Mouse (Mus musculus) neural tube, embryonic 15.5 days (tissue): ENCODE measurements around the gene Agt. TPM values are rescaled to one million over a fixed set of nuclear protein-coding genes. Genes with fewer than 3 reads are reported as not detected.

Experiments used
- ATAC-seq: fragments of 200-750 bp; cut with Nextera tagmentation; 2 replicates; pipeline ENCODE4 v1.8.0; 2017; ENCODE audit warnings: mild to moderate bottlenecking, moderate TSS enrichment, moderate library complexity; ENCODE audit not compliant: low FRiP score
- H3K27ac ChIP-seq: fragments of 300-500 bp; sonication (generic); replicated peaks from 2 replicates; pipeline ENCODE4 v1.5.1; 2015; ENCODE audit warnings: mild to moderate bottlenecking, inconsistent platforms
- H3K27me3 ChIP-seq: fragments of 300-500 bp; sonication (generic); replicated peaks from 2 replicates; pipeline ENCODE4 v1.6.1; 2015; ENCODE audit warnings: inconsistent platforms
- H3K36me3 ChIP-seq: fragments of 300-500 bp; sonication (generic); 2 replicates; pipeline ENCODE4 v1.6.1; 2015; ENCODE audit warnings: inconsistent platforms
- H3K4me1 ChIP-seq: fragments of 300-500 bp; sonication (generic); 2 replicates; pipeline ENCODE4 v1.6.1; 2015; ENCODE audit warnings: inconsistent platforms
- H3K4me2 ChIP-seq: fragments of 300-500 bp; sonication (generic); 2 replicates; pipeline ENCODE4 v1.6.1; 2015; ENCODE audit warnings: inconsistent platforms, mild to moderate bottlenecking, moderate library complexity
- H3K4me3 ChIP-seq: fragments of 300-500 bp; sonication (generic); replicated peaks from 2 replicates; pipeline ENCODE4 v1.5.1; 2015; ENCODE audit warnings: mild to moderate bottlenecking, inconsistent platforms
- H3K9ac ChIP-seq: fragments of 300-500 bp; sonication (generic); replicated peaks from 2 replicates; pipeline ENCODE4 v1.6.1; 2015; ENCODE audit warnings: mild to moderate bottlenecking, inconsistent platforms
- H3K9me3 ChIP-seq: fragments of 300-500 bp; sonication (generic); replicated peaks from 2 replicates; pipeline ENCODE4 v1.6.1; 2016; ENCODE audit warnings: inconsistent platforms
- WGBS: fragments of 180-500 bp; shearing (Covaris S2); methylation state at CpG from one replicate; pipeline ENCODE4 v1.1.7; 2015; ENCODE audit warnings: mixed read lengths; 5-methylcytosine and 5-hydroxymethylcytosine counted together
- polyA plus RNA-seq: library from polyadenylated mRNA; unstranded; fragments of >200 nt; fragmentation: Nextera tagmentation; extraction: Ambion mirVana; gene quantifications from 2 replicates; pipeline ENCODE4 v1.2.1, GENCODE M21; 2015

Agt gene
- polyA plus RNA-seq, 1 experiment from 2014 or later, result 1.8 TPM

DNA sequence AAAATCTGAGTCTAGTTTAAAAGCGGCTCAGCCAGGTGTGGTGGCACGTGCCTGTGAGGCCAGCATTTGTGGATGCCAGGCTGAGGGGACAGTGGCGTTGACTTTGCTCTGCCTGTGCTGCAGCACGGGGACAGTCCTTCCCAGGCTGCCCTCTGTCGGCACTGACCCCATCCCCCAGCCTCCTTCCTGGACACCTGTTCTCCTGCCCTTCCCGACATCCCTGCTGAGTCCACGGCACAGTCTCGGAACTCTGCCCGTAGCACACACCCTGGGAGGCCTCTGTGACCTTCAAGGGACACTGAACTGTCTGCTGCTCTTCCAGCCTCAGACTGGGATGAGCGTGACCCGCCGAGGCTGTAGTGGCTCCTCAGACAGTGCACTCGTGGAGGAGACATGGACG is 39.4 kb downstream of the Agt start:
- H3K4me3 ChIP-seq, result no peak overlapping the region
- 90% methylated on average over 14 of the region's 14 CpGs for WGBS
- H3K9me3 ChIP-seq, result no peaks in the 10 kb centered on the region
- no peaks in the 10 kb centered on the region for H3K27me3 ChIP-seq
- H3K9ac ChIP-seq, result no peak overlapping the region
- H3K4me2 ChIP-seq, result no peak overlapping the region
- peaks cover 87% of the 10 kb centered on the region for H3K36me3 ChIP-seq
- no peaks in the 10 kb centered on the region for H3K4me1 ChIP-seq
- no peak overlapping the region for H3K27ac ChIP-seq
- no peak for ATAC-seq

GRCm38 (mm10) chr8:124526261-124526660 is 43.2 kb downstream of the Agt start:
- 93% methylated on average over 11 of the region's 11 CpGs for WGBS
- H3K9me3 ChIP-seq, result no peaks in the 10 kb centered on the region
- peaks cover 20% of the 10 kb centered on the region for H3K4me1 ChIP-seq
- no peak overlapping the region for H3K4me3 ChIP-seq
- no peak overlapping the region for H3K27ac ChIP-seq
- no peaks in the 10 kb centered on the region for H3K27me3 ChIP-seq
- no peak for ATAC-seq
- no peak overlapping the region for H3K9ac ChIP-seq
- peaks cover 58% of the 10 kb centered on the region for H3K36me3 ChIP-seq
- no peak overlapping the region for H3K4me2 ChIP-seq

GRCm38 (mm10) chr8:124521946-124522345 is 47.6 kb downstream of the Agt start:
- no peak overlapping the region for H3K27ac ChIP-seq
- peaks cover 24% of the 10 kb centered on the region for H3K4me1 ChIP-seq
- peaks cover 23% of the 10 kb centered on the region for H3K36me3 ChIP-seq
- no peak for ATAC-seq
- H3K9ac ChIP-seq, result no peak overlapping the region
- H3K4me2 ChIP-seq, result peak overlapping the region; percentile 71
- peak overlapping the region; percentile 76 for H3K4me3 ChIP-seq
- 92% methylated on average over 6 of the region's 6 CpGs for WGBS
- peaks cover 11% of the 10 kb centered on the region; the same call in 1 of the 2 replicates for H3K27me3 ChIP-seq
- no peaks in the 10 kb centered on the region for H3K9me3 ChIP-seq

- Histone ChIP-seq H3K36me3 (peaks cover 10% of the 10 kb centered on the region), H3K9ac (peak within 1 kb of the TSS; percentile 82), H3K4me3 (peak within 1 kb of the TSS; percentile 76), H3K4me2 (peak within 1 kb of the TSS; percentile 71), H3K4me1 (peaks cover 24% of the 10 kb centered on the region), H3K27ac (0 out of 2 replicates have a peak within 1 kb of the TSS, but pooled peaks have one; percentile 48), H3K27me3 (peaks cover 21% of the 10 kb centered on the region), H3K9me3 (no peaks in the 10 kb centered on the region)
- WGBS, result 11% methylated on average over 50 of the region's 50 CpGs
- peak; percentile 99 for ATAC-seq
Measured at GRCm38 (mm10) chr8:124520249-124521080, 49.0 kb downstream of the Agt start, which contains the start of gene Cog2. TSS of gene Cog2 (plus strand) at chr8:124520767.

GRCm38 (mm10) chr8:124517142-124517541 is 52.4 kb downstream of the Agt start:
- Histone ChIP-seq H3K9ac (no peak overlapping the region), H3K27me3 (peaks cover 21% of the 10 kb centered on the region), H3K4me3 (no peak overlapping the region), H3K9me3 (no peaks in the 10 kb centered on the region), H3K36me3 (no peaks in the 10 kb centered on the region), H3K4me2 (no peak overlapping the region), H3K27ac (no peak overlapping the region), H3K4me1 (peaks cover 13% of the 10 kb centered on the region)
- WGBS, result 71% methylated on average over 6 of the region's 6 CpGs
- ATAC-seq, result no peak

DNA sequence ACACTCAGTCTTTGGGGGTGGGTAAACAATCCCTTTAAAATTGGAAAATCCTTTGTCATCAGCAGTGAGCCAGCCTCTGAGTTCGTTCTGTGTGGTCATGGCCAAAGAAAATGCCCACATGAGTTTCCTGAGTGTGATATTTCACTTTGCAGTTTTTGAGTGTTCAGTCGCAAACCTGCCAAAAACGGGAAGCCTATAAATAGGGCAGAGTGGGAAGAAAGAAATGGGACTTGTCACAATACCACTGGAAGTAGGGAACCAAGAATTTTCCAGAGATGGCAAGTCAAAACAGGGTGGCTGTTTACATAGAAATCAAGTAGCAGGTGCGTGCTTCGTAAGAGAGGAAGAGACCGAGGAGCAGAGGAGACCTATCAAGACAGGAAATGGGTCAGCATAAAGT is 53.0 kb downstream of the Agt start:
- H3K4me1 ChIP-seq, result peaks cover 7% of the 10 kb centered on the region
- no peak for ATAC-seq
- 72% methylated on average over 6 of the region's 6 CpGs for WGBS
- H3K4me3 ChIP-seq, result no peak overlapping the region
- no peaks in the 10 kb centered on the region for H3K9me3 ChIP-seq
- H3K27me3 ChIP-seq, result peaks cover 21% of the 10 kb centered on the region
- H3K36me3 ChIP-seq, result no peaks in the 10 kb centered on the region
- no peak overlapping the region for H3K9ac ChIP-seq
- no peak overlapping the region for H3K4me2 ChIP-seq
- no peak overlapping the region for H3K27ac ChIP-seq

- H3K27ac ChIP-seq, result no peak overlapping the region
- H3K4me1 ChIP-seq, result peaks cover 2% of the 10 kb centered on the region; the same call in 1 of the 2 replicates
- H3K4me2 ChIP-seq, result no peak overlapping the region
- WGBS, result 72% methylated on average over 3 of the region's 3 CpGs
- H3K36me3 ChIP-seq, result no peaks in the 10 kb centered on the region
- no peaks in the 10 kb centered on the region for H3K9me3 ChIP-seq
- H3K27me3 ChIP-seq, result peaks cover 21% of the 10 kb centered on the region
- no peak for ATAC-seq
- H3K4me3 ChIP-seq, result no peak overlapping the region
- no peak overlapping the region for H3K9ac ChIP-seq
Measured at GRCm38 (mm10) chr8:124516039-124516438, 53.5 kb downstream of the Agt start.

- Histone ChIP-seq H3K9ac (no peak overlapping the region), H3K27me3 (no peaks in the 10 kb centered on the region; the same call in none of the 2 replicates), H3K36me3 (no peaks in the 10 kb centered on the region), H3K9me3 (no peaks in the 10 kb centered on the region), H3K4me2 (no peak overlapping the region), H3K4me3 (no peak overlapping the region), H3K27ac (no peak overlapping the region), H3K4me1 (no peaks in the 10 kb centered on the region)
- 80% methylated on average over 3 of the region's 3 CpGs for WGBS
- no peak for ATAC-seq
Measured at GRCm38 (mm10) chr8:124509156-124509555, 60.4 kb downstream of the Agt start.

DNA sequence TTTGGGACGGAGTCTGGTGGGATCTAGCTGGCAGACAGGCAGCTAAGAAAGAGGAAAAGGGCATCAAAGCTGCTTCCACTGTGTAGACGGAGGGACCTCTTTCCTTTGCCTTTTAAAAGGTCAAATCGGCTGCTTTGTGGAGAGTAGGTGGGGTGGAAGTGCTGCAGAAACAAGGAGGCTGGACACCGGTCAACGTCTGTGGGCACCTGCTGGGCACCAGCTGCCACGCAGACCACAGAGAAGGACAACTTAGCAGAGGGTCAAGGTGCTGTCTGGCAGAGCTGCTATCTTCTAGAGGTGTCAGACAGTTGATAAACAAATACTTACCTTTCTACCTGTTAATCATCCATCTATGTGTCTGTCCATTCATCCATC is 61.2 kb downstream of the Agt start:
- H3K4me1 ChIP-seq, result no peaks in the 10 kb centered on the region
- no peak overlapping the region for H3K4me2 ChIP-seq
- no peak for ATAC-seq
- no peak overlapping the region for H3K27ac ChIP-seq
- no peak overlapping the region for H3K9ac ChIP-seq
- H3K9me3 ChIP-seq, result no peaks in the 10 kb centered on the region
- no peaks in the 10 kb centered on the region; the same call in none of the 2 replicates for H3K27me3 ChIP-seq
- H3K4me3 ChIP-seq, result no peak overlapping the region
- WGBS, result 62% methylated on average over 6 of the region's 6 CpGs
- no peaks in the 10 kb centered on the region for H3K36me3 ChIP-seq

DNA sequence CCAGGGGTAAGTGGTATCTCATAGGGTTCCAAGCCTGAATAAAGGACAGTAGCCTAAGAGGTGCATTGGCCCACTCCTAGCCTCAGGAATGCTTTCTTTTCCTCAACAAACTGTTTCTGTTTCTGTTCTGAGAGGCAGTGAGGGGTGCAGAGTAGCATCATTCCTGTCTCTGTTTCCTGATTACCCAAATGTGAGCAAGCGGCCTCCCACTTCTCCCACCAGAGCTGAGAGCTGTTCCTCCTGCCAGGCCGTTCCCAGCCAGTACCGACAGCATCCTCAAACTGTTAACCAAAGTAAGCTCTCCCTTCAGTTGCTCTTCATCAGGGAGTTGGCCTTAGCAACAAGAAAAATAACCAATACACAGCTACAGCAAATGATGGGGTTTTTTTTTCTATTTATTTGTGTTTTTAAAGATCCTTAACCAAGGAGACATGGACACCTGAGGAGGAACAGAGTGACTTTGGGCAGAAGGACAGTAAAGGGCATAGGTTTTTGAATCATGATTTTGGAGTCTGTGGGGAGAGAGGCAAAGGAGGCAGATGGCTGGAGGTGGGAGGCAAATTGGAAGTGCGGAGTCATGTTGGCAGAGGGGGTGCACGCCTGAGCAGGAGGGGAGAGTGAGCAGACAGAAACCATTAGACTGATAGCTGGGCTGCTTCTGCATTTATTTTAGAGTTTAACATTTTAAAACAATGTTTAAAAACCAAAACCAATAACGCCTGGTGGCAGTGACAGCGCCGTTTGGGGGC is 61.8 kb downstream of the Agt start:
- no peak overlapping the region for H3K9ac ChIP-seq
- H3K27ac ChIP-seq, result no peak overlapping the region
- ATAC-seq, result no peak
- no peaks in the 10 kb centered on the region; the same call in none of the 2 replicates for H3K27me3 ChIP-seq
- H3K4me3 ChIP-seq, result no peak overlapping the region
- H3K9me3 ChIP-seq, result no peaks in the 10 kb centered on the region
- no peaks in the 10 kb centered on the region for H3K36me3 ChIP-seq
- H3K4me1 ChIP-seq, result no peaks in the 10 kb centered on the region
- 78% methylated on average over 8 of the region's 8 CpGs for WGBS
- H3K4me2 ChIP-seq, result no peak overlapping the region
